Mouse (Mus musculus): ENCODE results near the gene Rab25.
A peak's percentile ranks its signal among the peaks of the same experiment; 100 is the strongest.

Gene Rab25

DNA sequence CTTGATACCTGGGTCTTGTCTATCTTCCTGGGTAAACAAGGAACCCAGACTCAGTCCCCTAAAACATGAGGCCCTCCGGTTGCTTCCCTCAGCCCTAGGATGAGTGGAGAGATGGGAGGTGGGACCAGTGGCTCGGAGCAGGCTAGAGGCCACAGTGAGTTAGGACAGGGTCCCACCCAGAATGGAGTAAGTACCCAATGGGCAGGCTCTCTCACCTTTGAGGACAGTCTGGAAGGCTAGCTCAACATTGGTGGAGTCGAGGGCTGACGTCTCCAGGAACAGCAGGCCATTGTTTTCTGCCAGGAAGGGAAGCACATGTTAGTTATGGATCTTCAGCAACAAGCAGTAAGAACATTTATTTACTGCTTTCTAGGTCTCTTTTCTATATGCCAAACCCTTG, 5.6 kb downstream of the Rab25 start:
- DNase-seq (ENCODE audit: low spot score in 2 of 2) = no peak

DNA sequence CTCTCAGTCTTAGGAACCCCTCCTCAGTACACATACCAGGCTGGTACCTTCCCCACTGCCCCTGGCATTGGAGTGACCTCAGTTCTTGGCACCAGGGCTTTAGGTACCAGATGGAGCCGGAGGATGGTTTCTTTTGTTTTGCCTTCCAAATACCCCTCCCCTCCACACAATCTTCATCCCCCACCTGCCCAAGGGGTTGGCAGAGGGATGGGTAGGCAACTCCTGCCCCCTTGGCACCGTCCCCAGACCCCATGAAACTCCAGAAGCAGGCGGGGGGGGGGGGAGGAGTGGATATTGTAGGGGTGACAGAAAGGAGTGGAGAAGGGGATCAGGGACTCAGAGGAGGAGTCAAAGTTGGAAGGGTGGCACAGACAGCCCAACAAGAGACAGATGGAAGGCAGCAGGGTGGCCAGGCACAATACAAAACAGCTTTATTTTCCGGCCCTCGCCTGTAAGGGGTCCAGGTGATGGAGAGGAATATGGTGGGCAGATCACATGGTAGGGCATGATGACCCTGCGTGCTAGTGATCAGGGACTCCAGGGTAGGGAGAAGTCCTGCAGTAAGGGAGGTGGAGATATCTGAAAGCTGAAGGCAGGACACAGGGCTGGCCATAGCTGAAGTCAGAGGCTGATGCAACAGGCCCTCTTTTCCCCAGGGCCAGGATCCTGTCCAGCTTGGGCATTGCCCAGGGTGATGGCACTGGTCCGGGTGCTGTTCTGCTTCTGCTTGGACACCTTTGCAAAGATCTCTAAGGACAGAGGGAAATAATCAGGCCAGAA, 6.3 kb downstream of the Rab25 start:
- no peak for DNase-seq (ENCODE audit: low spot score in 2 of 2)

DNA sequence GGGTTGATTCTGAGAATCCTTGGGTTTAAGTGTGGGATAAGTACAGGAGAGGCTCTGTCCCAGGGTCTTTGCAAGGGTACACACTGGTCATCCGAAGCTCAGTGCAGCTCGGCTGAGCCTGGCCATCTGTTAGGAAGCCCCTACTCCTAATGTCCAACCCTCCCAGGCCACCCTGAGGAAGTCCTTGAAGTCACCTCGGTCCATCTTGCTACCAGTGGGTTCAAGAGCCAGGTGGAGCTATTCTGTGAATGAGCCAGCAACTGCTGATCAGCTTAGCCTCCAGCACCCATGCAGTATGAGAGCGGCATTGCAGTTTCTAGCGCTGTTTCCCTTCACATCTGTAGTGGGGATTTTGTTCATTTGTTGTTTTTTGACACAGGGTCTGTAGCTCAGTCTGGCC, 8.0 kb downstream of the Rab25 start:
- DNase-seq (ENCODE audit: low spot score in 2 of 2) = no peak

DNA sequence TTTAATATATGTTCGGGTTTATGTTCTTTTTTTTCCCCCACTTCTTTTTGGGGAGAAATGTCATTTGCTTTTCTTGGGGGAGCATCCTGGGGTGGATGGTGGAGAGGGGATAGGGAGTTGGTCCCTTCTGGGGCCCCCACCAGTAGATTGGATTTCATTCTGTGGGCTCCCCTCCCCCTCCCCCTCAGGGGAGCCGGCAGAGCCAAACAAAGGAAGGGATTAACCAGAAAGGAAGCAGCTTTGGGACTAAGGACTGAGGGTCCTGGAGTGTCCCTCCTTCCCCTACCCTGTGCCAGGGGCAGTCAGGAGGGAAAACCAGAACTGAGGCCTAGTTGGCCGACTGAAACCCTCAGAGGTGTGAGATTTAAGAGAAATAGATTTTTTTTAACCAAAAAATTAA, 8.7 kb downstream of the Rab25 start:
- no peak for DNase-seq (ENCODE audit: low spot score in 2 of 2)

DNA sequence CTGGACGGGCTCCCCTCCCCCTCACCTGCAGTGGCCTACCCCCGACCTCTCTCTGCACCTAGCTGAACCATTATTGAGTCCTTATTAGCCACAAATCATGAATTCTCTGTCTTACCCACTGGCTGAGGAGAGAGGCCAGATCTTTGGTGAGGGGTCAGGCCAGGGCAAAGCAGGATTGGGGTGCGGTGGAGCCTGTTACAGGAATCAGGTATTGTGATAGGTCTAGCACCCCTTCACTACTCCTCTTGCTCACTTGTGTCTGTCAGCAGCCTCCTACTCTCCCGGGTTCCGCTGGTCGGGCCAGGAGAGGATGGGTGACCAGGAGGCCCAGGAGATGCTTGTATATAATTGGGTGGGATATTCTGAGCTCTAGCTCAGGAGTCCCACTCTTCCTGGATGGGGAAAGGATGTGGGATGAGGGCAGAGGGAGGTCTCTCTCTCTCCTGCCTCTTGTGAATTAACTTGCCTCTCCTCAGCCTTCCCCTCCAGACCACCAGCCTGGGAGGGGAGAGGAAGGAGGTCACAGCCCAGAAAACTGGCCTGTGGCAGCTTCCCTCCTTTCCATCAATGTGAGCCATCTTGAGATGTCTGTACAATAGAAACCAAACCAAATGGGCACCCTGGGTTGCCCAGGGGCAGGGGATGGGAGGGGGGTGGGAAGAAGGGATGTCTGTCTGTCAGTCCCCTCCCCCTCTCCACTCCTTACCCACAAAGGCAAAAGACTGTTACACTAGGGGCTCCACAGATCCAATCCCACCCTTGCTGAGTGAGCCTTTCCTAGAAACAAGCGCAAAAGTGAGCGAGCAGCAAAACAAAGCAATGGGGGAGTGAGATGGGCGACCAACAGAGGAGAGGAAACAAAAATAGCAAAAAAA, 9.6 kb downstream of the Rab25 start:
- DNase-seq (ENCODE audit: low spot score in 2 of 2) = no peak

DNA sequence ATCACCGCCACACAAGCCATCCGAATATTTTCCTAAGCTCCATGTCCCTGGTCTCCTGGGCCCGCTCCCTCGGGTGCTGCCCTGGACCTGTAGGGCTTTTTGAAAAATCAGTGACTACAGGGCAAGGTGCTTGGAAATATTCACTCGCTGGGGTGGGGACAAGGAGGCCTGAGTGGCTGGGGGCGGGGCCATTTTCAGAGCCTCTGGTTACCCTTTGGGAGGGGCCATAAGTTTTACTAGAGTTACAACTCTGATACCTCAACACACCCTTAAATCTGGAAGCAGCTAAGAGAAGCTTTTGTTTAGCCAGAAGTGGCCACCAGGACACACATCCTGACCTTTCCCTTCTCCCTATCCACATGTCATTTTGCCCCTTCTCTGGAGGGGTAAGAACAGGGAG, 11.0 kb downstream of the Rab25 start:
- no peak for DNase-seq (ENCODE audit: low spot score in 2 of 2)

DNA sequence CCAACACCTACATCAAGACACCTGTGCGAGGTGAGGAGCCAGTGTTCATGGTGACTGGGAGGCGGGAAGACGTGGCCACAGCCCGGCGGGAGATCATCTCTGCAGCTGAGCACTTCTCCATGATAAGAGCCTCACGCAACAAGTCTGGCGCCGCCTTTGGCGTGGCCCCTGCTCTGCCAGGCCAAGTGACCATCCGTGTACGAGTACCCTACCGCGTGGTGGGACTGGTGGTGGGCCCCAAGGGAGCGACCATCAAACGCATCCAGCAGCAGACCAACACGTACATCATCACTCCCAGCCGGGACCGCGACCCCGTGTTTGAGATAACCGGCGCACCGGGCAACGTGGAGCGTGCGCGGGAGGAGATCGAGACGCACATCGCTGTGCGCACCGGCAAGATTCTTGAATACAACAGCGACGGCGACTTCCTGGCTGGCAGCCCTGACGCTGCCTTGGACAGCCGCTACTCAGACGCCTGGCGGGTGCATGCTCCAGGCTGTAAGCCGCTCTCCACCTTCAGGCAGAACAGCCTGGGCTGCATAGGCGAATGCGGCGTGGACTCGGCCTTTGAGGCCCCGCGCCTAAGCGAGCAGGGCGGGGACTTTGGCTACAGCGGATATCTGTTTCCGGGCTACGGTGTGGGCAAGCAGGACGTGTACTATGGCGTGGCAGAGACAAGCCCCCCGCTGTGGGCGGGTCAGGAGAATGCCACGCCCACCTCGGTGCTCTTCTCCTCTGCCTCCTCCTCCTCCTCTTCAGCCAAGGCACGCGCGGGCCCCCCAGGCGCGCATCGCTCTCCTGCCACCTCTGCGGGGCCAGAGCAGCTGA, 11.8 kb downstream of the Rab25 start:
- peak; percentile 68 to 82 for DNase-seq (ENCODE audit: low spot score in 2 of 2)

DNA sequence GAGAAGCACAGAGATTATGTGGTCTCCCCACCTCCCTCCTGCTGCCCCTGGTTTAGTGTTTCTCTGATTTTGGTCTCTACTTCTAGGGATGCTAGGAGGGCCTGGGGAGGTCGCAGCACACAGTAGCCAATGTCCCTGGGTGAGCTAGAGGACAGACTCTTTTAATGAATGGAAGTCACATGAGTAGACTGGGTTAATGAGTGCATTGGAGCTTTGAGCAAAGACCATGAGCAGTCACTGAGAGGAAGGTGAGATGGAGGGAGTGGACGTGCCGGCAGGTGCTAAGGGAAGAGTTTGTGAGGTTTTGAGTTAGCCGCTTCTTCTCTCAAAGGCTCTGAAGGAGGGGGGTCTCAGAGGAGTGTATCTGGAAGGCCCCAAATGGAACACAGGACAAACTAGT, 12.6 kb downstream of the Rab25 start:
- no peak for DNase-seq (ENCODE audit: low spot score in 2 of 2)

DNA sequence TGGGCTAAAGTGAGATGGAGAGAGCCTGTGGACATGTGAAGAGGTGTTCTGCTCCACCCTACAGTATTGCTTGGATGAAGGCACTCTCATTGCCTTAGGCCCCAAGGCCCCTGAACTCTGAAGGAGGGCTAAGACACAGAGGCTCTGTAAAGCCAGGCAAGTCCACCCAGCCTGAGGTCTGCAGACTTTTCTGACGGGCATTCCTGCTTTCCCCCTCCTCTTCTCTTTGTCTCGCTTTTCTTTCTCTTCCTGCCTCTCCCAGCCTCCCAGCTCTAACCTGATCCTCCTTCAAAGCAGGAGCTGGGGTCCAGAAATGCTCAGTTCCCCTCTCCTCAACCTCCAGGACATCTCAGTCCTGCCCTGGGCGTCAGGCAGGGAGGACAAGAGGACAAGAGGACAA, 13.1 kb downstream of the Rab25 start:
- no peak for DNase-seq (ENCODE audit: low spot score in 2 of 2)

DNA sequence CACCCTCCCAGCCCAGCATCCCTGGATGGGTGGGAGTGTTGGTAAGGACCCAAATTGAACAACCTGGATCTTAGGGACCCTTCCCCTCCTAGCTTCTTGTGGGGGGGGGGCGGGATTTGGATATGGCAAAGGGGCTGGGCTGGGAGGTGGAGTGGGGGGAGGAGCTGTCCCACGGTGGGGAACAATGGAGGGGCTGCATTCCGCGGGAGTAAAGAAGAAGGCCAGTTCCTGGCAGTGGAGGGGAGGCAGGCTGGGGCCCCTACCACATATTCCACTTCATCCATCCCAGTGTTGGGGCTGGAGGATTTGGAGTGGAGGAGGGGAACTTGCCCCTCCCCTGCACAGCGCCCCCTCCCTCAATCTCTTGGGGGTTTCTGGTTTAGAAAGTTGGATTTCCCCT, 14.4 kb downstream of the Rab25 start:
- DNase-seq (ENCODE audit: low spot score in 2 of 2) = no peak

DNA sequence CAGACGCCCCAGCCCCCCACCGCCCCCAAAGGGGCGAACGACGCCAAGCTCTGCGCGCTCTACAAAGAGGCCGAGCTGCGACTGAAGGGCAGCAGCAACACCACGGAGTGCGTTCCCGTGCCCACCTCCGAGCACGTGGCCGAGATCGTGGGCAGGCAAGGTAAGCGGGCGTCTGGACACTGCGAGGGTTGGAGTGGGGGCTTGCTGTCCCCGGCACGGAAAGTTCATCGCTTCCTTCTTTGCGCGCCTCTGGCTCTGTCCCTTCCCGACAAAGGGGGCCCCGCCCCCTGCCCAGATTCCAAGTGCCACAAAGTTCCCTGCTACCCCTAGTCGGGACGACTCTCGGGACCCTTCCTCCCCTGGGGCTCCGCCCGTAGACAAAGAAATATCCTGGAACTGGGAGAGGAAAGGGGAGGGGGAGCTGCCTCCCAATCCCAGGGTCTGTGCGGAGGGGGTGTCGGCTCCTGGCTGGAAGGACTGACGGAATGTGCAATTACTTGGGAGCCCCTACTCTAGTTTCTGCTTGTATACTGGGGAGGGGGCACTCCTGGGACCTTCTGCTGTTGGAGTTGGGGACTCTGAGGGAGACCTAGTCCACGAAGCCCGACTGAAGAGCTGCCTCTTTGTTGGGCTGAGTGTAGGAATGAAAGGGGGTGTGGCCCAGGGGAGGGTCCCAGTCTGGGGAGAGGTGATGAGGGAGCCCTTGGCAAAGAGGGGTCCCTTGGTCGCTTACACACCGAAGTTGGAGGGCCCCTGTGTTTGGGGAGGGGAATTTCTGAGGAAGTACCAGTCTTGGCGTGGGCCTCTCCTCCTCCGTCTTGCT, 15.2 kb downstream of the Rab25 start:
- no peak for DNase-seq (ENCODE audit: low spot score in 2 of 2)

DNA sequence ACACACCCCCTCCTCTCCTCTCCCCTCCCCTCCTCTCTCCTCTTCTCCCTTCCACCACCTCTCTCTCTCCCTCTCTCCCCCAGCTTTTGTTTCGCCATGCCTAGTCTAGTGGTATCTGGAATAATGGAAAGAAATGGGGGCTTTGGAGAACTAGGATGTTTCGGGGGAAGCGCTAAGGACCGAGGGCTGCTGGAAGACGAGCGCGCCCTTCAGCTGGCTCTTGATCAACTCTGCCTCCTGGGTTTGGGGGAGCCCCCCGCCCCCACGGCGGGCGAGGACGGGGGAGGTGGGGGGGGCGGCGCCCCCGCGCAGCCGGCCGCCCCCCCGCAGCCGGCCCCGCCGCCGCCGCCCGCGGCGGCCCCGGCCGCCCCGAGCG, 15.8 kb downstream of the Rab25 start, which contains the start of gene Mex3a:
Mex3a (plus strand) TSS at position 97 of the 376 bp plus-strand sequence.
- DNase-seq (ENCODE audit: low spot score in 2 of 2) = no peak

DNA sequence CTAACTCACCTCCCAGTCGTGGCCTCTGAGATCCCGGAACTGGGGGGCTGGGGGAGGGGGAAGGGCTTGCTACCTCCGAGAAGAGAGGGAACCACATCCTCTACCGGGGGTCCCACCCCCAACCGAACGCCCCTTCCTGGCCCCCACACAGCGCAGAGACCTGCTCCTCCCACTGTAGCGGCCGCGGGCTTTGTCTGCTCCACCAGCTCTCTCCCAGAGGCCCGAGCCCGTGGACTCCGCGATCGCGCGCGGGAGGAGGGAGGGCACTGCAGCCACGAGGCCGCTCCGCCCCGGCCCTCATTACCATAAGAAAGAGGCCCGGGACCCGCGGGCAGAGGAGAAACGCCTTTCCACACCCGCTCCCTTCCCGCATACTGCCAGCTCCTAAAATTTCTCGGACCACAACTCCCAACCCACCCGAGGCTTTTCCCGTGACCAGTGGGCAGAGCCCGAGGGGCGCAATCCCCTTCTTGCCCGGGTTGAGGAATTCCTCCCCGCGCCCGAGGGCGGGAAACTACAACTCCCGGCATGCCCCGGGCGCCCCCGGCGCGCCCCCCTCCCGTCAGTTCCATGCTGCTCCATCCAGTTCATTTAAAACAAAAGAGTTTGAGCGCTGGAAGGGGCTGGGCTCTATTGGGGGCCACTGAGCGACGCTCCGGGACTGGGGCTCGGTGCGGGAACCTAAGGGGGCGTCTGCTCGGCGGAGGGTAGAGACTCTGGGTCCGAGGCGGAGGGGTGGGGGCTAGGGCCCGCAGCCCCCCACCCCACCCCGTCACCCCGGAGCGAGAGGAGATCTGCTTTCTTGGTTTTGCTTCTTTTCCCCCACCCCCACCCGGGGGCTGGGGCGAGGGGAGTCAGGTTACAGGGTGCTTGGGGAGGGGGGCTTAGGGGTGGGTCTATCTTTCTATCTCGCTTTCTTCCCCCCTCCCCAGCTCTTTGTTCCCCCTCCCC, 16.5 kb downstream of the Rab25 start:
- DNase-seq (ENCODE audit: low spot score in 2 of 2) = peak; percentile 85 to 89

DNA sequence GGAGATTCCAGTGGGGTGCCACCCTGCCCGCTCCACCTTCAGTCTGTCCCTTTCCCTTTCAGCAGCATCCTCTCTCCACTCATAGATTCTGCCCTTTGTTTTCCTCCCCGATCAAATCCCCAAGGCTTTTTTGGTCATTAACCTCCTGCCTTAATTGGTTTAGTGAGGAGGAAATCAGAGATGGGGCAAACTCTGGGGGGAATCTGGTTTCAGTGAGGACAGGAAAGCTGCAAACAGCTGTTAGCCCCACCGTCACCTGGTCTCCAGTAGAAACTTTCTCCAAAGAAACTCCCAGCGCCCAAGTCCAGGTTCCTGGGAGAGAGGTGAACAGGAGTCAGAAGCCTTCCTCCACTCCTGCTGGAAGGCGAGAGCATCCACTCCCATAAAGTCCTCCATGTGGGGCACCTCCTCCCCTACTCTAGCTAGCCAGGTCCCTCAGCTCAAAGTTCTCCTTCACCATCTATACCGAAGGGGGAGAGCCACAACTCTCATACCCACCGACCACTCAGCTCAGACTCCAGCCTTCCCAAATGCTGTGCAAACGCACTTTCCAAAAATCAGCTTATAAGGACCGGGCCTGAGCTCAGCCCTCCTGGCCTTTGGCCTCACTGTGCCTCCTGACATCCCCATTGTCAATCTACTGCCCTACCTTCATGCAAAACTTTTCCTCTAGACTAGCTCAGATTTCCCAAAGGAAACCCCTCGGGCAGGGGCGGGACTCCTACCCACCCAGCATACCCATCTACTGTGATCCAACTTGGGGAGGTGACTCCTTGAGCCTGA, 17.8 kb downstream of the Rab25 start:
- no peak for DNase-seq (ENCODE audit: low spot score in 2 of 2)

DNA sequence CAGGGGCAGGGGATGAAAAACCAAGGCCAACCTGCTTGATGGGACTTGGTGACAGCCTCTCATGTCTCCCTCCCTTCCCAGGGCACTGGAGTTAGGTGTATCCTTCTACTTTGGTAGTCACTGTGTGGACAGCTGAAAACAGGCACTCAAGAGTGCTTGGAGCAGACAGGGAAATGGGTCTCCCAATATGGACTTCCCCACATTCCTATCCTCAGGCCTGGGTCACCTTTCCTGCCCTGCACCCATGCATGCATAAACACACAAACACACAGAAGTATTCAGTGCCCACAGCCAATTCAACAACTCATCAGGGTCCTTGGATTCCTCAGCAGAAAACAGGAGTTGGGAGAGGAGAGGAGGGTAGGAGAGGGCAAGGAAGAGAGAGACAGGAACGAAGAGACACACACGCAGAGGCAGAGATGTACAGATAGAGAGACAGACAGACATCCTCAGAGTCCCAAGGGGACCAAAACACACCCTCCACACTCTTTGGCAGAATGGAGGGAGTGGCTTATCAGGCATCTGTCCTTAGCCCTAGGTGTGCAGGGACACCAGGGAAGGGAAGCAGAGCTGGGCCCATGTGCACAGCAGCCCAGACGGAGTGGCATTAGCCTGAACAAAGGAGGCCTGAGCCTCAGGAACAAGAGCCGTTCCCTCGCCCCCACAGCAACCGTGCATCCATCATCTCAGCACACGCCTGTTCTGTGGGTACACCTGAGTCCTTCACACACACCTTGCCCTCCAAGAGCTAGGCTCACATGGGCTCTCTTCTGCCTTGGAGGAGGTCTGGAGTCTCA, 18.7 kb downstream of the Rab25 start:
- DNase-seq (ENCODE audit: low spot score in 2 of 2) = no peak

DNA sequence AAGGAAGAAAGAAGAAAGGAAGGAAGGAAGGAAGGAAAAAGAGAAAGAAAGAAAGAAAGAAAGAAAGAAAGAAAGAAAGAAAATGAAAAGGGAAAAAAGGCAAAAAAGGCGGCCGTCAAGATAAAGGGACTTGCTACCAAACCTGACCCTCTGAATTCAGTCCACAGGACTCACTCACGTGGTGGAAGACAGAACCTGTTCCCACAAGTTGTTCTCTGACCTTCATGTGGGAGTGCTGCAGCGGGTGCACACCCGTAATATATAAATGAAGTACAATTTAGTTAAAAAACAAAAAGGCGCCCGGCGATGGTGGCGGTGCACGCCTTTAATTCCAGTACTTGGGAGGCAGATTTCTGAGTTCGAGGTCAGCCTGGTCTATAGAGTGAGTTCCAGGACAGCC, 19.5 kb downstream of the Rab25 start:
- DNase-seq (ENCODE audit: low spot score in 2 of 2) = no peak

DNA sequence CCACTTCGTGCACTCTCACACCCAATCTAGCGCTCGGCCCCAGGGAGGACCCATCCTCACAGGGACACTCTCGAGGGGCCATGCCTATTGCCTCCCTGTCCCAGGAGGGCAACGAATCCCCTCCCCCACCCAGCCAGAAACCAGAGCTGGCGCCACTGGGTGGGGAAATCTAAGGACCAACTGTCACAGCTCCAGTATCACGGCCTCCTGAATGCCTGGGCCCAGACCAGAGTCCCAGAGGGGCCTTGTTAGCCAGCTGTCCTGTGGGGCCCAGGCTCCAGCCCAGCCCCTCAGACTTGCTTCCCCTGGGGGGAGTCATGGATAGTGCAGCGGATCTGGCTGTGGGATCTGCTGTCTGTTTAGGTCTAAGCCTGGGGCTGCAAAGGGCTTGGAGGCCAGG, 20.5 kb downstream of the Rab25 start:
- DNase-seq (ENCODE audit: low spot score in 2 of 2) = no peak
